23 mouse cellular contexts compared by ENCODE assay signal in the genomic region with DNA sequence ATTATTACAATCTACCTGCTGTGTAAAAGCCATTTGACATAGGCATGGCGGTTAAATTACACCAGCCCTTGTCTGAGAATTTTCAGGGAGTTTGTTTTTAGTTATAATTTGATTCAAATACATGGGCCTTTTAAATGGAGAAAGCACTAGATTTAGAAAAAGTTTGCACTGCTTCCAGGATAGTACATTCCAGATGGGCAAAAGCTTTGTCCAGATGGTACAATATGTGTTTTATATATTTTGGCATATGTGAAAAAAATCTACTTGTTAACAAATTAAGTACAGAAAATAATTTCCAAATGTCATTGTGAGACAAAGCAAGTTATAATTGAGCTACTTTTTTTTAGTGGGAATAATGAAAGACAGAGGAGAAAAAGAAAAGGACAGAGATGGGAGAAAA.
DNase-seq lines count a peak whose midpoint lies in the region; ATAC-seq lines count a peak whose summit lies in the region.
"Had no signal": no experiment of that assay in that cellular context is flagged by ENCODE, and none has a peak within 500 bp of the region (broad histone marks: within the 10 kb centered on the region; RNA-seq: fewer than 3 reads in every experiment).

No protein-coding gene starts in this region.

- H3K27me3 ChIP-seq in heart, embryonic 11.5 days (ENCODE audit: control insufficient read depth, insufficient read depth, low read length): no peaks in the 10 kb centered on the region
- H3K27me3 ChIP-seq: stomach, embryonic 15.5 days had no signal

- ATAC-seq in heart, embryonic 11.5 days (replicated peaks; ENCODE audit: insufficient number of reproducible peaks, low FRiP score, low TSS enrichment): no peak
- ATAC-seq: inflammation-experienced regulatory T-cells, adult 6 months; liver, postnatal 0 days; lung, postnatal 0 days; midbrain, embryonic 16.5 days had no signal

- no peak overlapping the region for H3K27ac ChIP-seq in heart, embryonic 11.5 days (ENCODE audit: low read depth, low read length)
- H3K27ac ChIP-seq: hindbrain, embryonic 14.5 days; macrophage; stomach, embryonic 15.5 days had no signal

- no peak overlapping the region for H3K9ac ChIP-seq in heart, embryonic 11.5 days (ENCODE audit: low read depth, low read length)
- H3K9ac ChIP-seq: hindbrain, embryonic 14.5 days; liver, postnatal 0 days; stomach, embryonic 15.5 days had no signal

- intact Hi-C loops in left cerebral cortex, postnatal 4 days (cut with DNase I): no loop called here

- H3K4me3 ChIP-seq in heart, embryonic 11.5 days (ENCODE audit: low read depth, low read length): no peak overlapping the region
- H3K4me3 ChIP-seq: myocyte; stomach, embryonic 15.5 days had no signal

- DNase-seq in frontal cortex, adult 2 months (ENCODE audit: extremely low spot score in 1 of 2, low spot score in 1 of 2): peak; percentile 32 to 78
- no peak for DNase-seq in frontal cortex, postnatal 14 days (ENCODE audit: low spot score in 2 of 2)
- peak; percentile 32 to 63 for DNase-seq in left cerebral cortex, adult 9 months (ENCODE audit: low spot score in 2 of 2)
- DNase-seq in left cerebral cortex, postnatal 4 days: no peak
- peak; percentile 91 for DNase-seq in layer of hippocampus, adult 9-10 months (ENCODE audit: low spot score)
- DNase-seq in embryo, embryonic 10 days (ENCODE audit: low spot score): no peak
- DNase-seq: adrenal gland, adult 2 months; cerebellum, adult 2 months; cerebellum, postnatal 36 days; heart, postnatal 4 days; kidney, adult 18-20 months; kidney, postnatal 4 days; liver, postnatal 0 days; thymus, adult 18-20 months; thymus, postnatal 4 days had no signal

- H3K4me2 ChIP-seq in heart, embryonic 11.5 days: no peak overlapping the region
- H3K4me2 ChIP-seq: hindbrain, embryonic 14.5 days; stomach, embryonic 15.5 days had no signal

- WGBS in heart, embryonic 11.5 days (ENCODE audit: insufficient replicate concordance): 83% methylated on average over 1 of the region's 1 CpGs

- no peaks in the 10 kb centered on the region for H3K4me1 ChIP-seq in heart, embryonic 11.5 days (ENCODE audit: control insufficient read depth, insufficient read depth, low read length)
- H3K4me1 ChIP-seq: stomach, embryonic 15.5 days had no signal

- no peaks in the 10 kb centered on the region for H3K9me3 ChIP-seq in heart, embryonic 11.5 days (replicated peaks; ENCODE audit: control insufficient read depth, low read length)
- H3K9me3 ChIP-seq: stomach, embryonic 15.5 days had no signal

- no peaks in the 10 kb centered on the region for H3K36me3 ChIP-seq in heart, embryonic 11.5 days (ENCODE audit: control insufficient read depth, insufficient read depth, low read length)
- H3K36me3 ChIP-seq: stomach, embryonic 15.5 days had no signal

Comparison
In these comparisons a context has a peak if more than half of its experiments do, and no peak if none do; other contexts are left out.
1. DNase-seq: peak in frontal cortex, adult 2 months (2 of 2), left cerebral cortex, adult 9 months (2 of 2) and layer of hippocampus, adult 9-10 months (single experiment); none in frontal cortex, postnatal 14 days (0 of 2), left cerebral cortex, postnatal 4 days (single experiment) and embryo, embryonic 10 days (single experiment).